Mouse (Mus musculus): ENCODE results near the gene Rpl18a. TPM values are rescaled to one million over a fixed set of nuclear protein-coding genes. Genes with fewer than 3 reads are reported as not detected.

Rpl18a gene
- polyA plus RNA-seq, 1 experiment from 2014 or later = 4,424 TPM

DNA sequence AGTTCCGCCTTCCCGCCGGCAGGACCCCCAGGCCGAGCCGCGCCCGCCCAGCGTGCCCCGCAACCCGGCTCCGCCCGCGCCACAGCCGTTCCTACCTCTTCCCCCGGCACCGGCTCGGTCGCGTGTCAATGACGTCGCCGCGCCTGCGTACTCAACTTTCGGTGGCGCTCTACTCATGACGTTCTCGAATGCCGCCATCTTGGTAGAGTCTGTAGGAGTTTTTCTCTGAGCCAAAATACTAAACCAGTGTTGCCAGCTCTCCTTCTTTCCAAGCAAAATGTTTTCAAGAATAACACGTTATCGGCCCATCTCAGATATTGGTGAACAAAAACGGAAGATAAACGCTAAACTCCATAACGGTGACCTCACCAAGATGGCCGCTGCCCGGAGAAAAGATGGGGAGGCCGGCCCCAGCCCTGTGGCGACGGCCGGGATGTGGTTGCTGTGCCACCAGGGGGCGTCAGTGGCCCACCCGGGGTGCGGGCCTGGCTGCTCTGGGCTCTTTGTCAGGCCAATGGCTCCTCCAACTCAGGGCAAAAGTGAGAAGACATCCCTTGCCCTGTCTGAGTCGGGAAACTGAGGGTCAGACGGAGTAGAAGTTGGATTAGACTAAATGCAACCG lies 23.7 kb downstream of the Rpl18a start, which contains the start of gene Ccdc124:
TSS of gene Ccdc124 (minus strand) at position 572 of the 622 bp plus-strand sequence.
- peak within 1 kb of the TSS; percentile 68 for H3K27ac ChIP-seq (ENCODE audit: low read length)
- H3K9me3 ChIP-seq (ENCODE audit: low read length) = no peaks in the 10 kb centered on the region
- H3K27me3 ChIP-seq (replicated peaks; ENCODE audit: insufficient read depth, low read length) = no peaks in the 10 kb centered on the region
- H3K4me2 ChIP-seq (replicated peaks; ENCODE audit: low read depth, low read length) = peak within 1 kb of the TSS; percentile 85
- TF ChIP-seq EP300 (IDR thresholded peaks at IDR 0.05) (no peak), CTCF (IDR thresholded peaks at IDR 0.05) (peak; percentile 99)
- WGBS = under 1% methylated on average over 46 of the region's 46 CpGs
- ATAC-seq = peak; percentile 95
- H3K9ac ChIP-seq (replicated peaks; ENCODE audit: low read depth) = peak within 1 kb of the TSS; percentile 84
- peaks cover 4% of the 10 kb centered on the region; the same call in 1 of the 2 replicates for H3K4me1 ChIP-seq (ENCODE audit: insufficient read depth, low read depth, low read length)
- H3K36me3 ChIP-seq (ENCODE audit: insufficient read depth, low read length) = no peaks in the 10 kb centered on the region
- peak within 1 kb of the TSS; percentile 74 for H3K4me3 ChIP-seq (ENCODE audit: low read depth, low read length)
- peak; percentile 96 for DNase-seq (ENCODE audit: low spot score)

DNA sequence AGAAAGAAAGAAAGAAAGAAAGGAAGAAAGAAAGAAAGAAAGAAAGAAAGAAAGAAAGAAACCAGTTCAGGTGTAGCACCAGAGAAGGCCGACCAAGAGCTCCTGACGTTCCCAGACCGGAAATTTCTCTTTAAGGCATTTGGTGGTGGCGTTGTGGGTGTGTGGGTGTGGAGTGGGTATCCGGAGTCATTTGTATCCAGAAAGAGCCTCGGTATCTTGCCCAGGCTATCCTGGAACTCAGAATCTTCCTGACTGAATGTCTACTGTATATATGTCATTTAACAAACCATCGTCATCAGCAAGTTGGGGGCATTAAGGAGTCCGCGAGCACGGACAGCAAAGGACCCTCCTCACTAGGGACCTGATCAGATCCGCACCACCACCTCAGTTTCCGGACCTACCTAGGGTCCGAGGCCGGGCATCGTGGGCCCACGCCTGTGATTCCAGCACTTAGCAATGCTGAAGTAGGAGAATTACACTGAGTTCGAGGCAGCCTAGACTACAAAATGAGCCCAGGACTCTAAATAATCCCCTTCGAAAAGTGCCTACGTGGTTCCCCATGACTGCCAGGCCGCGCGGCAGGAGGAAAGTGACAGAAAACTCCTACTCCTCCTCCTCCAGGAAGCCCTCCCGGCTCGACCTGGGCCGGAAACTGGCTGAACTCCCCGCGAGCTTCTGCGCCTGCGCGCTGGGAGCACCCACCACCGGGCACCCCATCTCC lies 24.4 kb downstream of the Rpl18a start:
- H3K27me3 ChIP-seq (replicated peaks; ENCODE audit: insufficient read depth, low read length) = no peaks in the 10 kb centered on the region
- no peaks in the 10 kb centered on the region for H3K9me3 ChIP-seq (ENCODE audit: low read length)
- H3K27ac ChIP-seq (ENCODE audit: low read length) = peak overlapping the region; percentile 68
- ATAC-seq (no peak), DNase-seq (ENCODE audit: low spot score) (peak; percentile 35)
- peak overlapping the region; percentile 85 for H3K4me2 ChIP-seq (replicated peaks; ENCODE audit: low read depth, low read length)
- peaks cover 4% of the 10 kb centered on the region; the same call in 1 of the 2 replicates for H3K4me1 ChIP-seq (ENCODE audit: insufficient read depth, low read depth, low read length)
- peak overlapping the region; percentile 74 for H3K4me3 ChIP-seq (ENCODE audit: low read depth, low read length)
- TF ChIP-seq CTCF (IDR thresholded peaks at IDR 0.05) = no peak
- no peak for TF ChIP-seq EP300 (IDR thresholded peaks at IDR 0.05)
- peak overlapping the region; percentile 84 for H3K9ac ChIP-seq (replicated peaks; ENCODE audit: low read depth)
- H3K36me3 ChIP-seq (ENCODE audit: insufficient read depth, low read length) = no peaks in the 10 kb centered on the region
- WGBS = under 1% methylated on average over 31 of the region's 31 CpGs

DNA sequence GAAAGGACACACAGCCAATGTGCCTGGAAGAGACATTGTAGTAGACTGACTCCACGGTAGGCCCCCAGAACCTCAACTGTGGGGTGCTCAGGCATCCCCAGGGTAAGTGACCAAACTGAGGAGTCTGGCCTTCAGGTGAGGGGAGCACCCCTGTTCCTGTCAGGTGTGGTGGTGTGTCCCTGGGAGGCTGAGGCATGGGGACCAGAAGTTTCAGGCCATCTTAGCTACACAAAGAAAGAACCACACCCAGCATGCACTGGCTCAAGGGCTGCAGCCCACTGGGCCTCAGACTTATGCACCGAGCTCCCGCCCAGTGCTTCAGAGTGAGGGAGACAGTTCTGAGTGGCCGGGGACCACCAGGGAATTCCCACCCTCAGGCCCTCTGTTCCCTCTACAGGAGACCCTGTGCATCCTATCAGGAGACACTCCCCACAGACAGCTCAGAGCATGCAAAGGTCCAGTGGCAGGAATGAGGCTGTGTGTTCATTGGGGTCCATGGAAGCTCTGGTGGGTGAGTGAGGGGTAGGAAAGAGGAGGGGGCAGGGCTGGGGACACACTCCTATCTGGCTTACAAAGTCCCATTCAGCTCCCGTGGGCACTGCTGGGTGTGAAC lies 25.9 kb downstream of the Rpl18a start:
- Histone ChIP-seq H3K27me3 (replicated peaks; ENCODE audit: insufficient read depth, low read length) (no peaks in the 10 kb centered on the region), H3K9me3 (ENCODE audit: low read length) (no peaks in the 10 kb centered on the region), H3K4me2 (replicated peaks; ENCODE audit: low read depth, low read length) (no peak overlapping the region), H3K27ac (ENCODE audit: low read length) (no peak overlapping the region), H3K4me3 (ENCODE audit: low read depth, low read length) (no peak overlapping the region), H3K4me1 (ENCODE audit: insufficient read depth, low read depth, low read length) (peaks cover 4% of the 10 kb centered on the region; the same call in 1 of the 2 replicates), H3K36me3 (ENCODE audit: insufficient read depth, low read length) (no peaks in the 10 kb centered on the region), H3K9ac (replicated peaks; ENCODE audit: low read depth) (no peak overlapping the region)
- ATAC-seq (no peak), DNase-seq (ENCODE audit: low spot score) (no peak)
- TF ChIP-seq EP300 (IDR thresholded peaks at IDR 0.05) (no peak), CTCF (IDR thresholded peaks at IDR 0.05) (no peak)
- 74% methylated on average over 5 of the region's 5 CpGs for WGBS

DNA sequence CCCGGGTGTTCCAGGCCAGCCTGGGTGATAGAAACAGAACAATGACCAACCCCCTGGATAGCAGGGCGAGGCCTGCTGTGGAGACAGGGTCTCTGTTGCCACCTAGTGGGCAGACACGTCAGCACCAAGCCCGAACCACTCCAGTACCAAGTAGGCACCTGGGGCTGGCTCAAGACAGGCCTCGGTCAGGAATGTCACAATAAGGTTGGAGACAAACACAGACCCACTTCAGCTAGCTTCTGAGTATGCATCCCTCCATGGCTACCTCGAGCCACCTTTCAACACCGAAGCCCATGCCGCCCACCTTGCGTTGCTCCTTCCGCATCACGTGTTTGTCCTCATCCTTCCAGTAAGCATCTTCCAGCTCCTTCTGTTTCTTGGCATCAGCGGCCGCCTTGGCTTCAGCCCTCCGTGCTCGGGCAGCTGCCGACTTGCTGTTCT lies 27.6 kb downstream of the Rpl18a start:
- no peaks in the 10 kb centered on the region for H3K27me3 ChIP-seq (replicated peaks; ENCODE audit: insufficient read depth, low read length)
- ATAC-seq = peak; percentile 21
- no peak overlapping the region for H3K9ac ChIP-seq (replicated peaks; ENCODE audit: low read depth)
- H3K9me3 ChIP-seq (ENCODE audit: low read length) = no peaks in the 10 kb centered on the region
- no peaks in the 10 kb centered on the region for H3K36me3 ChIP-seq (ENCODE audit: insufficient read depth, low read length)
- TF ChIP-seq EP300 (IDR thresholded peaks at IDR 0.05) = no peak
- TF ChIP-seq CTCF (IDR thresholded peaks at IDR 0.05) = peak; percentile 97
- peak; percentile 92 for DNase-seq (ENCODE audit: low spot score)
- 32% methylated on average over 16 of the region's 16 CpGs for WGBS
- H3K4me2 ChIP-seq (replicated peaks; ENCODE audit: low read depth, low read length) = no peak overlapping the region
- peaks cover 14% of the 10 kb centered on the region; the same call in 1 of the 2 replicates for H3K4me1 ChIP-seq (ENCODE audit: insufficient read depth, low read depth, low read length)
- H3K27ac ChIP-seq (ENCODE audit: low read length) = no peak overlapping the region
- H3K4me3 ChIP-seq (ENCODE audit: low read depth, low read length) = no peak overlapping the region

DNA sequence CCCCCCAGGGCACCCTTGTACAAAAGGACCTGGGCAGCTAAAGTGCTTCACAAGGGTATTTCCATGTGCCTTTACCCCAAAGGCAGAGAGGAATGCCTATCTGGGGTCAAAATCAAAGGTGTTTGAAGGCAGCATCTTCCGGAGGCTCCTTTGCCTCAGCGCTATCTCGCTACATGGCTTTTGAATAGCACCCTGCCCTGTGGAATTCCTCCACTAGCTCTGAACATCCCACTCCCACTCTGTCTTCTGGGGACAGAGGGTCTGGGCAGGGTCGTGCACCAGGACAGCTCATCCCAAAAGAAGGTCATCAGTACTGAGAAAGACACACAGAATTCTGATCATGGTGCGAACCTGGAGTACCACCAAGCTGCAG lies 28.0 kb downstream of the Rpl18a start:
- no peak overlapping the region for H3K4me3 ChIP-seq (ENCODE audit: low read depth, low read length)
- TF ChIP-seq CTCF (IDR thresholded peaks at IDR 0.05) (no peak), EP300 (IDR thresholded peaks at IDR 0.05) (no peak)
- no peak overlapping the region for H3K27ac ChIP-seq (ENCODE audit: low read length)
- 50% methylated on average over 5 of the region's 5 CpGs for WGBS
- H3K9me3 ChIP-seq (ENCODE audit: low read length) = no peaks in the 10 kb centered on the region
- peaks cover 4% of the 10 kb centered on the region; the same call in 1 of the 2 replicates for H3K27me3 ChIP-seq (replicated peaks; ENCODE audit: insufficient read depth, low read length)
- ATAC-seq (no peak), DNase-seq (ENCODE audit: low spot score) (no peak)
- no peak overlapping the region for H3K9ac ChIP-seq (replicated peaks; ENCODE audit: low read depth)
- peaks cover 18% of the 10 kb centered on the region for H3K4me1 ChIP-seq (ENCODE audit: insufficient read depth, low read depth, low read length)
- H3K4me2 ChIP-seq (replicated peaks; ENCODE audit: low read depth, low read length) = no peak overlapping the region
- H3K36me3 ChIP-seq (ENCODE audit: insufficient read depth, low read length) = no peaks in the 10 kb centered on the region

DNA sequence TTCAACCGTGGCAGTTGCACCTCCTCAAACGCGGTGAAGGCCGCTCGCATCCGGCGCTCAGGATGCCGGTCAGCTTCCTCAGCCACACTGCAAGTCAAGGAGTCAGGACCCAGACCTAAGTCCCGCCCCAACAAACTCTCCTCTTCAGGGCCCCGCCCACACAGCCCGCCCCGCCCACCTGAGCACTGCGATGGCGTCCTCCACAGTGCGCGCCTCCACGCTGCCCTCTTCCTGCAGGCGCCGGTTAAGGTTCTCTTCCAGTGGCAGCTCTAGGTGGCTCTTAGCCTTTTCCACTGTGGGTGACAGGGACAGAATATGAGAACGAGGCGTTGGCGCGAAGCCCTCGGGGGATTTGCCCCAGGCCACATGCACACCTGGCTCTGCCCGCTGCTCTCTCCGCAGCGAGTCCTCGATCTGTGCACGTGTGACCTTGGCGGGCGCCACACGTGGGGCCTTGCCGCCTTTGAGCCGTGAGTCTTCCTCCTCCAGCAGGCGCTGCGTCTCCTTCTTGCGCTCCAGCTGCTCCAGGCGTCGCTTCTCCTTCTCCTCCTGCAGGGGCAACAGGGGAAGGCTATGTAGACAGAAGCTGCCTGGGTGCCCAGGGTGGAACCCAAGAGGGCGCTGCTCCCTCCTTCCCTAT lies 28.5 kb downstream of the Rpl18a start:
- Histone ChIP-seq H3K4me1 (ENCODE audit: insufficient read depth, low read depth, low read length) (peaks cover 21% of the 10 kb centered on the region), H3K4me2 (replicated peaks; ENCODE audit: low read depth, low read length) (0 out of 2 replicates have a peak overlapping the region, but pooled peaks have one; percentile 19), H3K27ac (ENCODE audit: low read length) (no peak overlapping the region), H3K9ac (replicated peaks; ENCODE audit: low read depth) (no peak overlapping the region), H3K9me3 (ENCODE audit: low read length) (no peaks in the 10 kb centered on the region), H3K36me3 (ENCODE audit: insufficient read depth, low read length) (no peaks in the 10 kb centered on the region), H3K27me3 (replicated peaks; ENCODE audit: insufficient read depth, low read length) (peaks cover 7% of the 10 kb centered on the region), H3K4me3 (ENCODE audit: low read depth, low read length) (no peak overlapping the region)
- DNase-seq (ENCODE audit: low spot score) (peak; percentile 80), ATAC-seq (peak; percentile 27)
- TF ChIP-seq EP300 (IDR thresholded peaks at IDR 0.05) = no peak
- TF ChIP-seq CTCF (IDR thresholded peaks at IDR 0.05) = peak; percentile 30
- 25% methylated on average over 39 of the region's 40 CpGs for WGBS
